Mouse (Mus musculus) liver, adult 2 months (tissue): Measurements from ENCODE around the gene Ctsl.

Experiments used
- CTCF ChIP-seq: fragments of 200-500 bp; IDR thresholded peaks from 2 replicates; pipeline ENCODE4 v1.5.1; 2011; ENCODE audit warnings: low read depth, low read length, control low read depth
- POLR2A ChIP-seq: fragments of 200-500 bp; IDR thresholded peaks from 2 replicates; pipeline ENCODE4 v1.6.1; 2011; ENCODE audit warnings: low read length, control low read depth; ENCODE audit not compliant: insufficient read depth; ENCODE audit errors: extremely low read depth

GRCm38 (mm10) chr13:64375160-64375559 lies 4.5 kb upstream of the Ctsl start:
- TF ChIP-seq POLR2A (no peak), CTCF (no peak)
